Mouse (Mus musculus) neural tube, embryonic 11.5 days (tissue): Measurements from ENCODE around the gene Mfsd2a. TPM values are rescaled to one million over a fixed set of nuclear protein-coding genes. Genes with fewer than 3 reads are reported as not detected.

ENCODE experiments used
- ATAC-seq: fragments of 200-750 bp; cut with Nextera tagmentation; 2 replicates; pipeline ENCODE4 v1.8.0; 2017; ENCODE audit warnings: moderate number of reproducible peaks, mild to moderate bottlenecking, moderate TSS enrichment, moderate library complexity; ENCODE audit not compliant: insufficient read depth, low FRiP score, low TSS enrichment
- DNase-seq: peaks from one replicate; pipeline ENCODE4 v3.0.0-alpha.2; 2015; ENCODE audit warnings: low spot score
- H3K27ac ChIP-seq: fragments of 300-500 bp; sonication (generic); 2 replicates; pipeline ENCODE4 v1.5.1; 2014; ENCODE audit warnings: low read depth, mild to moderate bottlenecking, low read length
- H3K27me3 ChIP-seq: fragments of 300-500 bp; sonication (generic); 2 replicates; pipeline ENCODE4 v1.6.1; 2014; ENCODE audit warnings: mild to moderate bottlenecking, low read length, mixed read lengths; ENCODE audit not compliant: control insufficient read depth, insufficient read depth
- H3K36me3 ChIP-seq: fragments of 300-500 bp; sonication (generic); 2 replicates; pipeline ENCODE4 v1.6.1; 2014; ENCODE audit warnings: mild to moderate bottlenecking, low read length, moderate library complexity, mixed read lengths; ENCODE audit not compliant: control insufficient read depth, insufficient read depth
- H3K4me1 ChIP-seq: fragments of 300-500 bp; sonication (generic); 2 replicates; pipeline ENCODE4 v1.6.1; 2014; ENCODE audit warnings: low read length, mixed read lengths; ENCODE audit not compliant: control insufficient read depth, insufficient read depth
- H3K4me2 ChIP-seq: fragments of 300-500 bp; sonication (generic); 2 replicates; pipeline ENCODE4 v1.6.1; 2014; ENCODE audit warnings: low read depth, mild to moderate bottlenecking, moderate library complexity
- H3K4me3 ChIP-seq: fragments of 300-500 bp; sonication (generic); 2 replicates; pipeline ENCODE4 v1.5.1; 2014; ENCODE audit warnings: low read depth, low read length
- H3K9ac ChIP-seq: fragments of 300-500 bp; sonication (generic); 2 replicates; pipeline ENCODE4 v1.6.1; 2014; ENCODE audit warnings: mild to moderate bottlenecking, low read length
- H3K9me3 ChIP-seq: fragments of 300-500 bp; sonication (generic); 2 replicates; pipeline ENCODE4 v1.6.1; 2016; ENCODE audit warnings: low read length; ENCODE audit not compliant: control insufficient read depth
- WGBS: fragments of 180-500 bp; shearing (Covaris S2); extraction: QIAGEN DNeasy Blood & Tissue Kit; methylation state at CpG from one replicate; pipeline ENCODE4 v1.1.7; 2014; 5-methylcytosine and 5-hydroxymethylcytosine counted together
- polyA plus RNA-seq: library from polyadenylated mRNA; unstranded; fragments of >200 nt; fragmentation: Nextera tagmentation; extraction: Ambion mirVana; gene quantifications from 2 replicates; pipeline ENCODE4 v1.2.1, GENCODE M21; 2014

The Mfsd2a gene
- polyA plus RNA-seq, 1 experiment from 2014 or later, result 18.0 TPM

DNA sequence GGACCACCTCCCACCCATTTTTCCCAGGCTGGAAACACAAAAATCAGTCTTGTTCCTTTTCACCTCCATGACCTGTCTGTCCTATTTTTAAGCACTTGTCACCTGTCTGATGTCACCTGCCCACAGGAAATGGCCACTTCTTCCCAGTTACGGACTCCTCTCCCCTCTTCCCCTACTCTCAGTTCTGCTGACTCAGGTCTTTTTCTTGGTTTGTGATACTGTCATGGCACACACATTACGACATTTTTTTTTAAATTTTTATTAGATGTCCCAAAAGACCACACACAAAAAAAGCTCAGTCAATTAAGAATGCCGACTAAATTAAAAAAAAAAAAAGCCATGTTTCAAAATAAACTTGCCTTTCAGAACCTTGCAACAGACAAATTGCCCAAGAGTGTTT lies 21.5 kb upstream of the Mfsd2a start:
- no peak for ATAC-seq
- Histone ChIP-seq H3K36me3 (no peaks in the 10 kb centered on the region), H3K4me3 (no peak overlapping the region), H3K27ac (no peak overlapping the region), H3K9me3 (no peaks in the 10 kb centered on the region), H3K27me3 (peaks cover 5% of the 10 kb centered on the region; the same call in 1 of the 2 replicates), H3K9ac (no peak overlapping the region), H3K4me2 (no peak overlapping the region), H3K4me1 (peaks cover 3% of the 10 kb centered on the region; the same call in 1 of the 2 replicates)
- WGBS, result 77% methylated on average over 3 of the region's 3 CpGs
- DNase-seq, result no peak

DNA sequence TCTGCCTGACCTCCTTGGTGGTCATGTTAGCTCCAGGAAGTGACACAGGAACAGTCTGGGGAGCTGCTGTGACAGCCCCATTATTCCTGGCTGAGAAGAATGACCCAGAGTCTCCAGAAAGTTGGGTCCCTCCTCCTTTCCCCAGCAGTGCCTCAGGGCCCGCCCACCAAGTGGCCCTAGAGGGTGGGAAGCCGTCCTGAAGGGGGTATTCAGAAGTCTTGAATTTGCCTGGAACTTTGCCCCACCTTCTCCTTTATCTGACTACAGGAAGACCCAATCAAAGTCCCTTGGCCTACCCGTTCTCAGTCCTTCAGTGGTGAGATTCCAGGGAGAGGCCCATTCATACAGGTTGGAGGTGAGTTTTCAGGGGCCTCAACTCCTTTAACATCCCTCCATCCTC lies 20.9 kb upstream of the Mfsd2a start:
- no peak overlapping the region for H3K4me3 ChIP-seq
- WGBS, result 26% methylated on average over 3 of the region's 3 CpGs
- no peak for ATAC-seq

GRCm38 (mm10) chr4:122981238-122981637 lies 20.2 kb upstream of the Mfsd2a start:
- Histone ChIP-seq H3K4me2 (no peak overlapping the region), H3K27ac (no peak overlapping the region), H3K27me3 (peaks cover 5% of the 10 kb centered on the region; the same call in 1 of the 2 replicates), H3K9me3 (no peaks in the 10 kb centered on the region), H3K4me3 (no peak overlapping the region), H3K4me1 (peaks cover 3% of the 10 kb centered on the region; the same call in 1 of the 2 replicates), H3K36me3 (no peaks in the 10 kb centered on the region), H3K9ac (no peak overlapping the region)
- ATAC-seq (no peak), DNase-seq (no peak)
- 86% methylated on average over 7 of the region's 7 CpGs for WGBS

More for the DNA sequence above, 20.9 kb upstream of the Mfsd2a start:
- H3K9me3 ChIP-seq, result no peaks in the 10 kb centered on the region
- no peaks in the 10 kb centered on the region for H3K36me3 ChIP-seq
- H3K4me1 ChIP-seq, result peaks cover 3% of the 10 kb centered on the region; the same call in 1 of the 2 replicates
- no peak overlapping the region for H3K9ac ChIP-seq
- no peak overlapping the region for H3K27ac ChIP-seq
- H3K4me2 ChIP-seq, result no peak overlapping the region
- peak; percentile 29 for DNase-seq
- H3K27me3 ChIP-seq, result peaks cover 5% of the 10 kb centered on the region; the same call in 1 of the 2 replicates

DNA sequence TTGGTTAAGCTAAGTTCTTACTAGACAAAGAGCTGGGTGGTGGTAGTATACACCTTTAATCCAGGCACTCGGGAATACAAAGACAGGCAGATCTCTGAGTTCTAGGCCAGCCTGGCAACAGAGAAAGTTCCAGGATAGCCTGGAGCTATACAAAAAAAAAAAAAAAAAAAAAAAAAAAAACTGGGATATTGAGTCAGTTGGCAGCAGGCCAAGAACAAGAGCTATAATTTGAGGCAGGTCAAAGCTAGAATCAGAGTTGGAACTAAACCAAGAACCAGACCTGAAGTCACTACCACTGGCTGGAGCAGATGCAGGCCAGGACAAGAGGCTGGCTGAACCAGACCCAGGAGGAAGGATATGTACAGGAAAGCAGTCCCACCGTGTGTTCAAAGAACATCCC lies 19.7 kb upstream of the Mfsd2a start:
- 87% methylated on average over 2 of the region's 2 CpGs for WGBS
- Histone ChIP-seq H3K36me3 (no peaks in the 10 kb centered on the region), H3K27ac (no peak overlapping the region), H3K9me3 (no peaks in the 10 kb centered on the region), H3K4me1 (peaks cover 3% of the 10 kb centered on the region; the same call in 1 of the 2 replicates), H3K9ac (no peak overlapping the region), H3K27me3 (peaks cover 5% of the 10 kb centered on the region; the same call in 1 of the 2 replicates), H3K4me2 (no peak overlapping the region), H3K4me3 (no peak overlapping the region)
- DNase-seq, result no peak
- no peak for ATAC-seq

- H3K27me3 ChIP-seq, result peaks cover 5% of the 10 kb centered on the region; the same call in 1 of the 2 replicates
- H3K4me1 ChIP-seq, result peaks cover 3% of the 10 kb centered on the region; the same call in 1 of the 2 replicates
- WGBS, result 82% methylated on average over 3 of the region's 3 CpGs
- no peak overlapping the region for H3K4me2 ChIP-seq
- DNase-seq, result no peak
- no peaks in the 10 kb centered on the region for H3K36me3 ChIP-seq
- no peaks in the 10 kb centered on the region for H3K9me3 ChIP-seq
- H3K4me3 ChIP-seq, result no peak overlapping the region
- ATAC-seq, result no peak
- H3K9ac ChIP-seq, result no peak overlapping the region
- H3K27ac ChIP-seq, result no peak overlapping the region
Observed at GRCm38 (mm10) chr4:122979826-122980225, 18.8 kb upstream of the Mfsd2a start.

DNA sequence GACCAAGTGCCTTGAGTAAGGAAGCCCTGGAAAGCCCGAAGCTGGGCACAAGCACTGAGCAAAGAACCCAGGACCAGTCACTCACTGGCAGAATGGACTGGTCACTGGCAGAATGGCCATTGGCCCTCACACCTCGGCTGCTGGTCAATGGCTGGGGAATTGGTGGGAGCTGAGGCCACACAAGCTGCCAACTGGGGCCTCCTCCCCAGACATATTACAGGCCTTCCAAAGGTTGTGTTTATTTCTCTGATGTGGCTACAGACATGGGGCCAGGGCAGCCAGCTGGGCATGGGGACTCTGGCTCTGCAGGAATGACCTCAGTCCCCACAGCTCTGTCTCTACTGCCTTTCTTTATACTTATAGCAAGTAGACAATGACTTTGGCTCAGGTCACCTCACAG lies 17.9 kb upstream of the Mfsd2a start:
- H3K4me1 ChIP-seq, result peaks cover 3% of the 10 kb centered on the region; the same call in 1 of the 2 replicates
- peaks cover 4% of the 10 kb centered on the region; the same call in 1 of the 2 replicates for H3K27me3 ChIP-seq
- H3K9me3 ChIP-seq, result no peaks in the 10 kb centered on the region
- no peak overlapping the region for H3K4me3 ChIP-seq
- no peaks in the 10 kb centered on the region for H3K36me3 ChIP-seq
- 68% methylated on average over 2 of the region's 2 CpGs for WGBS
- no peak overlapping the region for H3K9ac ChIP-seq
- DNase-seq (no peak), ATAC-seq (no peak)
- H3K4me2 ChIP-seq, result no peak overlapping the region
- no peak overlapping the region for H3K27ac ChIP-seq

DNA sequence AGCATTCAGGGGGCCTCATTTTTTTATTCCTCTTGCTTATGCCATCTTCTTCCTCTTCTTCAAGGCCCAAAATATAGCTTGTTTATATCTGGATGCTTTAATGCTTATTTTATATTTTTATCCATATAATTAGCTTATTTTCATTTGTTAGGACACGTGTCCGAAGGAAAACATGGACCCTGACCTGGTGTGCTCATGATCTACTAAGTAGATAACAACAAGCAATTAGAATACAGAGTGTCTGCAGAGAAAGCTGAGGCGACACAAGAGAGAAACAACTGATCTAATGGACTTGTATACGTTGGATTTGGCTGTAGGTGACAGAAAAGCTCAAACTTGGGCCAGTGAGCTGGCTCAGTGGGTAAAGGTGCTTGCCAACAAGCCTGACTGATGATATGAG lies 15.9 kb upstream of the Mfsd2a start:
- Histone ChIP-seq H3K9me3 (no peaks in the 10 kb centered on the region), H3K9ac (no peak overlapping the region), H3K4me3 (no peak overlapping the region), H3K27me3 (no peaks in the 10 kb centered on the region), H3K27ac (no peak overlapping the region), H3K4me1 (no peaks in the 10 kb centered on the region; the same call in 1 of the 2 replicates), H3K36me3 (no peaks in the 10 kb centered on the region), H3K4me2 (no peak overlapping the region)
- ATAC-seq (no peak), DNase-seq (no peak)
- 80% methylated on average over 4 of the region's 4 CpGs for whole genome bisulfite sequencing

GRCm38 (mm10) chr4:122974976-122975520 lies 14.1 kb upstream of the Mfsd2a start:
- DNase-seq (no peak), ATAC-seq (no peak)
- Histone ChIP-seq H3K27ac (no peak overlapping the region), H3K9ac (no peak overlapping the region), H3K4me3 (no peak overlapping the region), H3K27me3 (no peaks in the 10 kb centered on the region), H3K4me2 (no peak overlapping the region), H3K9me3 (no peaks in the 10 kb centered on the region), H3K36me3 (no peaks in the 10 kb centered on the region), H3K4me1 (no peaks in the 10 kb centered on the region)
- 91% methylated on average over 5 of the region's 5 CpGs for WGBS

GRCm38 (mm10) chr4:122972056-122972455 lies 11.1 kb upstream of the Mfsd2a start:
- Histone ChIP-seq H3K9me3 (no peaks in the 10 kb centered on the region), H3K4me3 (no peak overlapping the region), H3K36me3 (no peaks in the 10 kb centered on the region), H3K9ac (no peak overlapping the region), H3K27ac (no peak overlapping the region), H3K4me1 (no peaks in the 10 kb centered on the region), H3K27me3 (no peaks in the 10 kb centered on the region), H3K4me2 (no peak overlapping the region)
- no peak for DNase-seq
- no peak for ATAC-seq
- WGBS, result 76% methylated on average over 8 of the region's 8 CpGs
